Mouse (Mus musculus) liver, adult 2 months (tissue): ENCODE measurements around the gene Rtf1. TPM values are rescaled to one million over a fixed set of nuclear protein-coding genes. Genes with fewer than 3 reads are reported as not detected.
A peak's percentile ranks its signal among the peaks of the same experiment; 100 is the strongest.

Source experiments
- DNase-seq: peaks from one replicate; pipeline ENCODE4 v3.0.0-alpha.2; 2011; ENCODE audit warnings: low read depth, low spot score; ENCODE audit errors: extremely low read depth
- H3K27ac ChIP-seq: fragments of 200-500 bp; replicated peaks from 2 replicates; pipeline ENCODE4 v1.5.1; 2012; ENCODE audit warnings: low read depth, mild to moderate bottlenecking, control low read depth, inconsistent platforms, low read length; ENCODE audit not compliant: insufficient read depth
- H3K27me3 ChIP-seq: fragments of 200-500 bp; 2 replicates; pipeline ENCODE4 v1.6.1; 2012; ENCODE audit warnings: mild to moderate bottlenecking, moderate library complexity, low read length, inconsistent platforms; ENCODE audit not compliant: control insufficient read depth, insufficient read depth
- H3K36me3 ChIP-seq: fragments of 200-500 bp; 2 replicates; pipeline ENCODE4 v1.6.1; 2012; ENCODE audit warnings: low read length, inconsistent platforms; ENCODE audit not compliant: control insufficient read depth, insufficient read depth
- H3K4me1 ChIP-seq: fragments of 200-500 bp; 2 replicates; pipeline ENCODE4 v1.6.1; 2011; ENCODE audit warnings: low read length; ENCODE audit not compliant: control insufficient read depth, insufficient read depth
- H3K4me3 ChIP-seq: fragments of 200-500 bp; 2 replicates; pipeline ENCODE4 v1.5.1; 2011; ENCODE audit warnings: low read depth, mild to moderate bottlenecking, control low read depth, low read length, moderate library complexity; ENCODE audit not compliant: insufficient read depth
- H3K79me2 ChIP-seq: fragments of 200-500 bp; 2 replicates; pipeline ENCODE4 v1.6.1; 2012; ENCODE audit warnings: inconsistent platforms, mild to moderate bottlenecking, low read length, moderate library complexity; ENCODE audit not compliant: control insufficient read depth, insufficient read depth
- H3K9ac ChIP-seq: fragments of 200-500 bp; 2 replicates; pipeline ENCODE4 v1.6.1; 2012; ENCODE audit warnings: low read depth, mild to moderate bottlenecking, control low read depth, inconsistent platforms, low read length
- CTCF ChIP-seq: fragments of 200-500 bp; IDR thresholded peaks from 2 replicates; pipeline ENCODE4 v1.5.1; 2011; ENCODE audit warnings: low read depth, low read length, control low read depth
- POLR2A ChIP-seq: fragments of 200-500 bp; IDR thresholded peaks from 2 replicates; pipeline ENCODE4 v1.6.1; 2011; ENCODE audit warnings: low read length, control low read depth; ENCODE audit not compliant: insufficient read depth; ENCODE audit errors: extremely low read depth
- WGBS: fragments of 180-500 bp; shearing (Covaris S2); methylation state at CpG from one replicate; pipeline ENCODE4 v1.1.7; 2018; 5-methylcytosine and 5-hydroxymethylcytosine counted together
- polyA plus RNA-seq: library from polyadenylated mRNA; depleted of rRNA; stranded (reverse); fragments of >200 nt; gene quantifications from 2 replicates; pipeline ENCODE4 v1.2.3, GENCODE M21; 2012
- total RNA-seq: library from RNA; depleted of rRNA; stranded (reverse); fragments of >200 nt; gene quantifications from 2 replicates; pipeline ENCODE4 v1.2.3, GENCODE M21; 2014

Gene Rtf1
- total and polyA plus RNA-seq, 2 experiments: 5.2 to 5.4 TPM

DNA sequence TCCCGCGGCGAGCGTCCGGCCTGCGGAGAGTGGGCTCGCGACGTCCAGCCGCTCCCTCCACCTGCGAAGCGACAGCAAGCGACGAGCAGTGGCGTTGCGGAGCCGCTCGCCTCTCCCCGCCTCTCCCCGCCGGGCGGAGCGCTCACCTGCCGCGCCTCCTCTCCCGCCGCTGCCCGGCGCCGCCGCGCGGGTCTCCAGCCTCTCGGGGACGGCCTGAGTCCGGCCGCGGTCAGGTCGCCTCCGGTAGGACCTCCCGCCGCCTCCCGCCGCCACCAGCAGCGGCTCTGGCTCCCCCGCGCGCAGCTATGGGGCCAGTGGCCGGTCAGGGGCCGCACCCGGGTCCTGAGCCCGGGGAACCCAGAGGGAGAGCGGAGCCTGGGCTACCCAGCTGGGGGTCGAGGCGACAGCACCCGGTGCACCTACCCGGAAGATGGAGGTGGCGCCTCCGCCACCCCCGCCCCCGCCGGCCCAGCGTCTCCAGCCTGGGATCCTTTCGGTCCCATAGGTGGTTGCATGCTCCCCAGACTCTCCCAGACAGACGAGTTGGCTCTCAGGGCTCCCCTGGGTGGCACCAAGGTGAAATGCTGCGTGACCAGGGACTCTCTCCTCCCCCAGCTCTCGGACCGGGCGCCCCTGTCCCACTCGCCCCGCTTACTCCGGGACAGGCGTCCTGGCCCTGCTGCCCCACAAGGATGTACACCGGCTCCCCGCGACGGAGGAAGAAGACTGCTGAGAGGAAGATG lies 83.4 kb downstream of the Rtf1 start:
- DNase-seq: no peak

GRCm38 (mm10) chr2:119758844-119759835 lies 84.3 kb downstream of the Rtf1 start:
- no peak for DNase-seq
- H3K27me3 ChIP-seq: peaks cover 11% of the 10 kb centered on the region
- peak overlapping the region; percentile 61; the same call in 1 of the 2 replicates for H3K4me3 ChIP-seq

More for the DNA sequence above, 83.4 kb downstream of the Rtf1 start:
- TF ChIP-seq CTCF (no peak), POLR2A (no peak)
- Histone ChIP-seq H3K9ac (peak overlapping the region; percentile 66), H3K4me3 (peak overlapping the region; percentile 61; the same call in 1 of the 2 replicates), H3K27ac (no peak overlapping the region), H3K36me3 (no peaks in the 10 kb centered on the region), H3K27me3 (peaks cover 11% of the 10 kb centered on the region), H3K4me1 (peaks cover 7% of the 10 kb centered on the region; the same call in 1 of the 2 replicates), H3K79me2 (no peaks in the 10 kb centered on the region)
- under 1% methylated on average over 63 of the region's 77 CpGs for WGBS

GRCm38 (mm10) chr2:119760251-119760650 lies 85.4 kb downstream of the Rtf1 start, which contains the start of gene Ltk:
Gene Ltk, minus strand, starts transcription at chr2:119760431.
- Histone ChIP-seq H3K79me2 (no peaks in the 10 kb centered on the region), H3K9ac (no peak within 1 kb of the TSS), H3K27ac (no peak within 1 kb of the TSS), H3K4me1 (peaks cover 7% of the 10 kb centered on the region; the same call in 1 of the 2 replicates), H3K4me3 (no peak within 1 kb of the TSS), H3K36me3 (no peaks in the 10 kb centered on the region), H3K27me3 (peaks cover 11% of the 10 kb centered on the region)
- 36% methylated on average over 9 of the region's 9 CpGs for WGBS
- TF ChIP-seq CTCF (no peak), POLR2A (no peak)
- DNase-seq: no peak

More at GRCm38 (mm10) chr2:119758844-119759835, 84.3 kb downstream of the Rtf1 start:
- Histone ChIP-seq H3K27ac (no peak overlapping the region), H3K4me1 (peaks cover 7% of the 10 kb centered on the region; the same call in 1 of the 2 replicates), H3K36me3 (no peaks in the 10 kb centered on the region), H3K9ac (no peak overlapping the region), H3K79me2 (no peaks in the 10 kb centered on the region)
- TF ChIP-seq CTCF (no peak), POLR2A (no peak)
- WGBS: 11% methylated on average over 44 of the region's 44 CpGs

DNA sequence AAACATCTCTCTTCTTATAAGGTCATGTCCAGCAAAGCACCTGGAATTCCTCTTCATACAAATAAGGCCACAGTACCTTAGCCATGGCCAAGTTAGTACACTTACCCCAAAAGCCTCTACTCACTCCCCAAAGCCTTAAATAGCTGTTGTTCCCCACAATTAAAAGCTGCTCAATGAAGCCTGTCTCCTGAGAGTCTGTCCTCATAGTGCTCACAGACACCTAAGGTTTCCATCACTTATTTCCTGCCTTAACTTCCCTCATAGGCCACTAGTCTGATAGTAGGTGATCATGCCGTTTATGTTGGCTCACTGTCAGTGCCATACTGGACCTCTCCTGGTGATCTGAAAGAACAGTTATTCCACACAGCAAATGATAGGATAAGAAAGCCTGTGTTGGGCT lies 87.4 kb downstream of the Rtf1 start:
- Histone ChIP-seq H3K27me3 (peaks cover 11% of the 10 kb centered on the region), H3K79me2 (no peaks in the 10 kb centered on the region), H3K36me3 (peaks cover 2% of the 10 kb centered on the region; the same call in 1 of the 2 replicates), H3K9ac (no peak overlapping the region), H3K27ac (no peak overlapping the region), H3K4me3 (no peak overlapping the region), H3K4me1 (peaks cover 7% of the 10 kb centered on the region; the same call in 1 of the 2 replicates)
- whole genome bisulfite sequencing: 67% methylated on average over 1 of the region's 1 CpGs
- no peak for DNase-seq
- TF ChIP-seq POLR2A (no peak), CTCF (no peak)

- no peak for DNase-seq
- no peak overlapping the region for H3K27ac ChIP-seq
- TF ChIP-seq CTCF: no peak
- peaks cover 3% of the 10 kb centered on the region; the same call in 1 of the 2 replicates for H3K27me3 ChIP-seq
- no peaks in the 10 kb centered on the region for H3K4me1 ChIP-seq
- H3K79me2 ChIP-seq: no peaks in the 10 kb centered on the region
- H3K36me3 ChIP-seq: peaks cover 2% of the 10 kb centered on the region; the same call in 1 of the 2 replicates
- H3K9ac ChIP-seq: no peak overlapping the region
- no peak overlapping the region for H3K4me3 ChIP-seq
- 94% methylated on average over 4 of the region's 4 CpGs for whole genome bisulfite sequencing
These were observed 89.1 kb downstream of the Rtf1 start for GRCm38 (mm10) chr2:119763924-119764323.
